Mouse (Mus musculus): ENCODE measurements around the gene Rbp1. TPM values are rescaled to one million over a fixed set of nuclear protein-coding genes. Genes with fewer than 3 reads are reported as not detected.

The Rbp1 gene
- polyA plus RNA-seq, 1 experiment, result not detected

DNA sequence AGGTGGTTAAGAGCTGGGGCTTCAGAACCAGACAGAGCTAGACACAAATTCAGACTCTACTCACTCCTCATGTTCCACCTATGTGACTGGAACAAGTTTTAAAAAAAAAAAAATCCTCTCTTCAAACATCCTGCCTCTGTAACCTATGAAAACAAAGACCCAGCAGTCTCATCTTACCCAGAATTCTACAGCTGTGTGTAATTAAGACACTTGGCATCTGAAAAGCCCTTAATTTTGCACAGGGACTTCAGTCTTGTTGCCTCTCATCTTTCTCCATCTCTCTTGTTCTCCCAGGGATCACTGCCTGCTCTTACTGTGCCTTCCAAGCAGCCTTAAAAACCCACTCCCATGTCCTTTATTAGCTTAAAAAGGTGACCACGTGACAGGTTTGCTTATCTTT, 2.1 kb upstream of the Rbp1 start:
- peaks cover 13% of the 10 kb centered on the region for H3K4me1 ChIP-seq (ENCODE audit: control insufficient read depth, insufficient read depth, low read length)
- H3K27ac ChIP-seq (ENCODE audit: insufficient read depth, low read depth, low read length), result no peak overlapping the region
- no peak overlapping the region for H3K4me3 ChIP-seq (ENCODE audit: insufficient read depth, low read depth, low read length)
- WGBS, result 61% methylated on average over 1 of the region's 1 CpGs
- TF ChIP-seq POLR2A (IDR thresholded peaks at IDR 0.05; ENCODE audit: insufficient read depth, low read depth, low read length) (no peak), CTCF (IDR thresholded peaks at IDR 0.05; ENCODE audit: insufficient read depth, low read depth, low read length) (no peak)

DNA sequence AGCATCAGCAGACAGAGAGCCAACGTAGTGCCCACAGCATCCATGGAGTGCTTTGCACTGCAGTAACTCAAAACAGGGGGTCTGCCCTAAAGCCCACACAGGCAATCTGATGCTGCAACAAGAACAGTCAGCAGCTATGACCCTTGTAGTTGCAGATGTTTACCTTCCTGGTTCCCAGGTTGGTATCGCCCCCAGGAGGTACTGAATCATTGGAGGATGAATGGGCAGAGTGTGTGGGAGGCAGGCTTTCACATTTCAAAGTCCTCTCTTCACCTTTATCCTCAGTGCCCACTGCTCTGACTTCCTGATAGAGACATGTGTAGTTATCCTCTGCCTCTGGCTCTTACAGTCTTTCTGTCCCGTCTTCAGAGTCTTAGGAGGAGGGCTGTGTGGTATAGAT, 858 bp upstream of the Rbp1 start:
- Histone ChIP-seq H3K4me3 (ENCODE audit: insufficient read depth, low read depth, low read length) (no peak overlapping the region), H3K4me1 (ENCODE audit: control insufficient read depth, insufficient read depth, low read length) (peaks cover 13% of the 10 kb centered on the region), H3K27ac (ENCODE audit: insufficient read depth, low read depth, low read length) (no peak overlapping the region)
- 88% methylated on average over 3 of the region's 3 CpGs for WGBS
- TF ChIP-seq CTCF (IDR thresholded peaks at IDR 0.05; ENCODE audit: insufficient read depth, low read depth, low read length) (no peak), POLR2A (IDR thresholded peaks at IDR 0.05; ENCODE audit: insufficient read depth, low read depth, low read length) (no peak)

DNA sequence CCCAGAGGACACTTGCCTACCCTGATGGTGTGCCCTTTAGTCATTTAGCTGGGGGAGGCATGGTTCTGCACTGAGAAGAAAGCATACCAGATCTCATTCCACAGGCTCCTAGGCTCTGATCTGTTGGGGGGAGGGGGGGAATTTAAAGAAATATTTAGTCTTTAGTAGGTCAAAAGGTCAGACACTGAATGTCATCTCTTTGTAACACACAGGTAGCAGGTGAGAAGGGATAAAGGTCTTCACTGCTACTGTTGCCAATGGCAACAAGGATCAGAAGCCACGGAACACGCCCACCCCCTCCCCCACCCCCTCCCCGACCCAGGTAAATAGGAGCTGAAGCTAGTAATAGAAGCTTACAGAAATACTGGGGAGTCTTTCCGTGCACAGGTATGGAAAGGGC, 930 bp downstream of the Rbp1 start:
- no peak overlapping the region for H3K27ac ChIP-seq (ENCODE audit: insufficient read depth, low read depth, low read length)
- 39% methylated on average over 4 of the region's 4 CpGs for WGBS

DNA sequence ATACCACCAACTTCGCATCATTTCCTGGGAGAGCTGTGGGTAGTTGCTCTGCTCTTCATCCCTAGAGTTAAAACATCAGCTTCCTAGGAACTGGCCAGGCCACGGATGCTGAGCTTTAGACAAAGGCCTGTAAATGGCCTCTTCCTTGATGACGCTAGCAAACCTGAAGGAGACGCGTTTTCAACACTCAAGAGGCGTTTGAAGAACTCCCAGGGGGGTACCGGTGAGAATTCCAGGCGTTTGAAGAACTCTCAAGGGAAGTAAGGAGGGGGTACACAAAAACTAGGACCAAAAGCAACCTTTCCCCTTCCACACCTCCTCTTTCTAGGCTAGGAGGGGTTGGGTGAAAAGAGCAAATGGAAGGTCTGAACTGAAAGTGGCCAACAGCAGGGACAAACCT, 1.5 kb downstream of the Rbp1 start:
- no peak overlapping the region for H3K27ac ChIP-seq (ENCODE audit: insufficient read depth, low read depth, low read length)
- WGBS, result 28% methylated on average over 8 of the region's 8 CpGs
- peaks cover 13% of the 10 kb centered on the region for H3K4me1 ChIP-seq (ENCODE audit: control insufficient read depth, insufficient read depth, low read length)
- 0 out of 2 replicates have a peak overlapping the region, but pooled peaks have one; percentile 41 for H3K4me3 ChIP-seq (ENCODE audit: insufficient read depth, low read depth, low read length)
- TF ChIP-seq POLR2A (IDR thresholded peaks at IDR 0.05; ENCODE audit: insufficient read depth, low read depth, low read length) (no peak), CTCF (IDR thresholded peaks at IDR 0.05; ENCODE audit: insufficient read depth, low read depth, low read length) (no peak)

More for the DNA sequence above, 930 bp downstream of the Rbp1 start:
- Histone ChIP-seq H3K4me1 (ENCODE audit: control insufficient read depth, insufficient read depth, low read length) (peaks cover 13% of the 10 kb centered on the region), H3K4me3 (ENCODE audit: insufficient read depth, low read depth, low read length) (no peak overlapping the region)
- no peak for TF ChIP-seq CTCF (IDR thresholded peaks at IDR 0.05; ENCODE audit: insufficient read depth, low read depth, low read length)
- TF ChIP-seq POLR2A (IDR thresholded peaks at IDR 0.05; ENCODE audit: insufficient read depth, low read depth, low read length), result no peak

DNA sequence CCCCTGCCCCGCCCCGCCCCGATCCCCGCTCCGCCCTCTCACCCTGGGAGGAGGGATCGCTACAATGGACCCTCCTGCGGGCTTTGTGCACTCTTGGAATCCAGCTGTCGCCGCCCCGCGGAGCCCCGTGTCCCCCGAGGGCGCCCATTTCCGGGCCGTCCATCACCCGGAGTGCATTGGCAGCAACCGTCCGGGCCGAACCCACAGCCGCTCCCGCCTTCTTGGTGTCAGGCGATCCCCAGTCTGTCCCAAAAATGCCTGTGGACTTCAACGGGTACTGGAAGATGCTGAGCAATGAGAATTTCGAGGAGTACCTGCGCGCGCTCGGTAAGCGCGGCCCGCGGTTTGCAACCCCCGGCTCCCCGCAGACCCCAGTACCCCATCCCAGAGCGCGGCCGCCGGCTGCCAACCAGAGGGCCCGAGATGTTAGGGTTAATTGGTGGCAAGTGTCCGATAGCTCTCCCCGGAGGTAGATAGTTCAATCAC, 2.0 kb downstream of the Rbp1 start:
- TF ChIP-seq CTCF (IDR thresholded peaks at IDR 0.05; ENCODE audit: insufficient read depth, low read depth, low read length) (no peak), POLR2A (IDR thresholded peaks at IDR 0.05; ENCODE audit: insufficient read depth, low read depth, low read length) (no peak)
- Histone ChIP-seq H3K4me1 (ENCODE audit: control insufficient read depth, insufficient read depth, low read length) (peaks cover 13% of the 10 kb centered on the region), H3K4me3 (ENCODE audit: insufficient read depth, low read depth, low read length) (peak overlapping the region; percentile 41), H3K27ac (ENCODE audit: insufficient read depth, low read depth, low read length) (no peak overlapping the region)
- 4% methylated on average over 40 of the region's 42 CpGs for WGBS

DNA sequence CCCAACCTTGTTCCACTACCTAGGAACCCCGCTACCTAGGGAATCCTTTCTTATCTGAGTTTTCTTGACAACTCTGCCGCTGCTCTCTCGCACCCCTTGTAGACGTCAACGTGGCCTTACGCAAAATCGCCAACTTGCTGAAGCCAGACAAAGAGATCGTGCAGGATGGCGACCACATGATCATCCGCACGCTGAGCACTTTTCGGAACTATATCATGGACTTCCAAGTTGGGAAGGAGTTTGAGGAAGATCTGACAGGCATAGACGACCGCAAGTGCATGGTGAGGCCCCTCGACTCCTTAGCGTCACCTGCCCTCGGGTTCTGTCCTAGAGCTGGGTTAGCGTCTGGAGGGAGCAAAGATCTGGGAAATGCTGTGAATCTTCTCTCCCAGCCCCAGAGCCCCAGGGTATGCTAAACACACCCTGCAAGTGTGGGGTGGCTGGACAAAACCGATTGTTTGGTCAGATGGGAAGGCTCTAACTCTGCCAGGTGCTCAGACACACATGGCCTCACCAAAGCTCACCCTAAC, 2.7 kb downstream of the Rbp1 start:
- Histone ChIP-seq H3K27ac (ENCODE audit: insufficient read depth, low read depth, low read length) (no peak overlapping the region), H3K4me3 (ENCODE audit: insufficient read depth, low read depth, low read length) (no peak overlapping the region), H3K4me1 (ENCODE audit: control insufficient read depth, insufficient read depth, low read length) (peaks cover 13% of the 10 kb centered on the region)
- 53% methylated on average over 19 of the region's 19 CpGs for WGBS
- no peak for TF ChIP-seq CTCF (IDR thresholded peaks at IDR 0.05; ENCODE audit: insufficient read depth, low read depth, low read length)
- no peak for TF ChIP-seq POLR2A (IDR thresholded peaks at IDR 0.05; ENCODE audit: insufficient read depth, low read depth, low read length)

DNA sequence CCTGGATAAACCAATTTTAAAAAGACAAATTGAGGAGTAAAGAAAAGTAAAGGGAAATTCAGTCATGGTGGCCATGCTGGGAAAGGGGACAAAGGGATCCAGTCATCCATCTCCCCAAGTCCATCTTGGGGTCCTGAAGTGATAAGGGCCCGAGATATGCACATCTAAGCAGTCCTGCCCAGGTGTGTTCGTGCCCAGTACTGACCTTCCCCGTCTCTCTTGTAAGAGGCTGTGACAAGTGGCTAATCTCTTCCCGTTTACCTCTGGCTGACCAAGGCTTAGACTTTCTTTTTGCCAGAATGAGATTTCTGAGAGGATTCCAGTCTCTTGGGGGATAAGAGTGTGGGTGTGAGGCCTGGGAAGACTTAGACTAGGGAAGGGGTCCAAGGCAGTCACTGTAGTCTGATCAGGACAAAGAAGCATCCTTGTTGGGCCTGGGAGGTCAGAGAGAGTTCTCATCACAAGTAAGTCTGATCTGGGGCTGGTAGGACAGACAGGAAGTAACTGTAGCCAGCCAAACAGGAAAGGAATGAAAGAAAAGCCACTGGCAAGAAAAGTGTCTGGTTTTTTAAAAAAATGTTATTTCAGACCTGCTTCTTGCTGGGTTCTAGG, 5.3 kb downstream of the Rbp1 start:
- Histone ChIP-seq H3K27ac (ENCODE audit: insufficient read depth, low read depth, low read length) (no peak overlapping the region), H3K4me3 (ENCODE audit: insufficient read depth, low read depth, low read length) (no peak overlapping the region), H3K4me1 (ENCODE audit: control insufficient read depth, insufficient read depth, low read length) (peaks cover 17% of the 10 kb centered on the region)
- TF ChIP-seq POLR2A (IDR thresholded peaks at IDR 0.05; ENCODE audit: insufficient read depth, low read depth, low read length) (no peak), CTCF (IDR thresholded peaks at IDR 0.05; ENCODE audit: insufficient read depth, low read depth, low read length) (no peak)
- WGBS, result 90% methylated on average over 4 of the region's 4 CpGs

DNA sequence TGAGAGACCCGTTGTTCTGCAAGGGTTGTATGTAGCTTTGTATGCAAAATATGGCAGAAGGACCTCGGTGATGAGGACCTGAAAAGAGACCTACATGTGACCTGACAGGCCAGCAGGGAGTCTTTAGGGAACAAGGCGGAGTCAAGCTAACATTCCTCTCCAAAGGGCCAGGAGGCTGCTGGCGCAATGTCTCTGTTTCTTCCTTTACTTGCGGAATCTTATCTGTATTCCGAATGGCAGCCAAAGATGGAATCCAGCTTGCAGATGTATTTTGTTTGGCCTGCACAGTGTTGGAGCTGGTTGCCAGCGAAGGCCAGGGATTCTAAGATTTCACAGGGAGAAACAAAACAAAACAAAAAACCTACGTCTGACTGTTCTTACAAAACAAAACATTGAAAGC, 6.0 kb downstream of the Rbp1 start:
- no peak for TF ChIP-seq CTCF (IDR thresholded peaks at IDR 0.05; ENCODE audit: insufficient read depth, low read depth, low read length)
- TF ChIP-seq POLR2A (IDR thresholded peaks at IDR 0.05; ENCODE audit: insufficient read depth, low read depth, low read length), result no peak
- H3K27ac ChIP-seq (ENCODE audit: insufficient read depth, low read depth, low read length), result no peak overlapping the region
- H3K4me1 ChIP-seq (ENCODE audit: control insufficient read depth, insufficient read depth, low read length), result peaks cover 17% of the 10 kb centered on the region
- H3K4me3 ChIP-seq (ENCODE audit: insufficient read depth, low read depth, low read length), result no peak overlapping the region
- 73% methylated on average over 8 of the region's 8 CpGs for WGBS

DNA sequence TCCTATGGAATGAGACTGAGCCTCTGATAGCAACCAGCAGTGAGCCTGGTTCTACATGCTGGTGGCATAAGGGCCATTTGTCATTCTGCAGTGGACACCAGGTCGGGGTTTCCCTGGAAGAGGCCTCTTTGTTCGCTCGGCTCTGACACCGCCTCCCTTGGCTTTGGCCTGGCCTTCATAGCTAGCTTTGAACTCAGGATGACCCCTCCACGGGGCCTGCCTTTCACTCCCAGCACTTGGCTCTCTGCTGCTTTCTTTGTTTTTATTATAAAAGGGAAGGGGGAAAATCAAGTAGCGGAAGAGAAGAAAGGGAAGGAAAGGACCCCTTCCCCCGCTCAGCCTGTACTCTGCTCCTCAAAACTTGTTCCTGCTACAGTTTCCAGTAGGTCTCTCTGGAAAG, 7.0 kb downstream of the Rbp1 start:
- TF ChIP-seq POLR2A (IDR thresholded peaks at IDR 0.05; ENCODE audit: insufficient read depth, low read depth, low read length) (no peak), CTCF (IDR thresholded peaks at IDR 0.05; ENCODE audit: insufficient read depth, low read depth, low read length) (no peak)
- H3K4me3 ChIP-seq (ENCODE audit: insufficient read depth, low read depth, low read length), result no peak overlapping the region
- 54% methylated on average over 7 of the region's 7 CpGs for WGBS
- H3K27ac ChIP-seq (ENCODE audit: insufficient read depth, low read depth, low read length), result no peak overlapping the region
- H3K4me1 ChIP-seq (ENCODE audit: control insufficient read depth, insufficient read depth, low read length), result peaks cover 14% of the 10 kb centered on the region

Measured in olfactory bulb, adult 2 months (tissue).